Mouse (Mus musculus): ENCODE results near the gene Mmp25.

Mmp25 gene

GRCm38 (mm10) chr17:23664556-23665021 is 19.5 kb upstream of the Mmp25 start:
- no peak for DNase-seq (ENCODE audit: low spot score)

GRCm38 (mm10) chr17:23661526-23661925 is 16.4 kb upstream of the Mmp25 start:
- no peak for DNase-seq (ENCODE audit: low spot score)

- no peak for DNase-seq (ENCODE audit: low spot score)
Observed at GRCm38 (mm10) chr17:23660876-23661200, 15.8 kb upstream of the Mmp25 start.

- DNase-seq (ENCODE audit: low spot score) = no peak
Observed at GRCm38 (mm10) chr17:23660117-23660875, 15.2 kb upstream of the Mmp25 start, which contains the start of gene Bicdl2. Bicdl2 (plus strand) TSS chr17:23660506.

GRCm38 (mm10) chr17:23658450-23658849 is 13.4 kb upstream of the Mmp25 start:
- DNase-seq (ENCODE audit: low spot score) = no peak

GRCm38 (mm10) chr17:23654410-23654809 is 9.3 kb upstream of the Mmp25 start:
- no peak for DNase-seq (ENCODE audit: low spot score)

- DNase-seq (ENCODE audit: low spot score) = no peak
Observed at GRCm38 (mm10) chr17:23654001-23654400, 8.9 kb upstream of the Mmp25 start.

GRCm38 (mm10) chr17:23653324-23653723 is 8.2 kb upstream of the Mmp25 start:
- DNase-seq (ENCODE audit: low spot score) = no peak

GRCm38 (mm10) chr17:23651363-23651762 is 6.3 kb upstream of the Mmp25 start:
- no peak for DNase-seq (ENCODE audit: low spot score)

GRCm38 (mm10) chr17:23645894-23646293 is 817 bp upstream of the Mmp25 start:
- DNase-seq (ENCODE audit: low spot score) = no peak

- DNase-seq (ENCODE audit: low spot score) = no peak
Observed at GRCm38 (mm10) chr17:23631241-23631640, 13.8 kb downstream of the Mmp25 start.

GRCm38 (mm10) chr17:23630195-23631020 is 14.7 kb downstream of the Mmp25 start:
- peak; percentile 31 for DNase-seq (ENCODE audit: low spot score)

- no peak for DNase-seq (ENCODE audit: low spot score)
Observed at GRCm38 (mm10) chr17:23627813-23628212, 17.3 kb downstream of the Mmp25 start.

GRCm38 (mm10) chr17:23620351-23620750 is 24.7 kb downstream of the Mmp25 start:
- no peak for DNase-seq (ENCODE audit: low spot score)

- no peak for DNase-seq (ENCODE audit: low spot score)
Observed at GRCm38 (mm10) chr17:23617087-23617486, 28.0 kb downstream of the Mmp25 start.

GRCm38 (mm10) chr17:23610361-23610800 is 34.7 kb downstream of the Mmp25 start:
- DNase-seq (ENCODE audit: low spot score) = no peak

GRCm38 (mm10) chr17:23609612-23610011 is 35.5 kb downstream of the Mmp25 start:
- no peak for DNase-seq (ENCODE audit: low spot score)

GRCm38 (mm10) chr17:23605220-23605619 is 39.9 kb downstream of the Mmp25 start:
- DNase-seq (ENCODE audit: low spot score) = no peak

- no peak for DNase-seq (ENCODE audit: low spot score)
Observed at GRCm38 (mm10) chr17:23604394-23604793, 40.7 kb downstream of the Mmp25 start.

GRCm38 (mm10) chr17:23603542-23603941 is 41.5 kb downstream of the Mmp25 start:
- DNase-seq (ENCODE audit: low spot score) = peak; percentile 35

- DNase-seq (ENCODE audit: low spot score) = no peak
Observed at GRCm38 (mm10) chr17:23603077-23603476, 42.0 kb downstream of the Mmp25 start.

GRCm38 (mm10) chr17:23601836-23602585 is 43.1 kb downstream of the Mmp25 start:
- no peak for DNase-seq (ENCODE audit: low spot score)
